Mouse (Mus musculus) kidney, adult 2 months (tissue): ENCODE measurements at regions not wholly inside any gene's neighbourhood (a gene's known extent, or its start where the extent isn't known, plus 50 kb on each side); places are given as distances from the start of the nearest gene placed in this dataset.
A peak's percentile ranks its signal among the peaks of the same experiment; 100 is the strongest.

ENCODE experiments used
- DNase-seq: peaks from one replicate; pipeline ENCODE4 v3.0.0; 2021
- H3K27ac ChIP-seq: fragments of 200-500 bp; 2 replicates; pipeline ENCODE4 v1.5.1; 2012; ENCODE audit warnings: low read depth, low read length, control low read depth, inconsistent platforms; ENCODE audit not compliant: insufficient read depth
- H3K27me3 ChIP-seq: fragments of 200-500 bp; replicated peaks from 2 replicates; pipeline ENCODE4 v1.6.1; 2012; ENCODE audit warnings: mild to moderate bottlenecking, moderate library complexity, low read length, inconsistent platforms; ENCODE audit not compliant: control insufficient read depth, insufficient read depth
- H3K36me3 ChIP-seq: fragments of 200-500 bp; 2 replicates; pipeline ENCODE4 v1.6.1; 2012; ENCODE audit warnings: mild to moderate bottlenecking, moderate library complexity, low read length, inconsistent platforms; ENCODE audit not compliant: control insufficient read depth, insufficient read depth
- H3K4me1 ChIP-seq: fragments of 200-500 bp; 2 replicates; pipeline ENCODE4 v1.6.1; 2011; ENCODE audit warnings: low read length; ENCODE audit not compliant: control insufficient read depth, insufficient read depth
- H3K4me3 ChIP-seq: fragments of 200-500 bp; 2 replicates; pipeline ENCODE4 v1.5.1; 2011; ENCODE audit warnings: mild to moderate bottlenecking, low read depth, low read length, control low read depth; ENCODE audit not compliant: insufficient read depth
- CTCF ChIP-seq: fragments of 200-500 bp; conservative IDR thresholded peaks from 2 replicates; pipeline ENCODE4 v1.5.1; 2011; ENCODE audit warnings: low read depth, mild to moderate bottlenecking, control low read depth, low read length, moderate library complexity, mixed read lengths; ENCODE audit not compliant: insufficient read depth, insufficient read length
- POLR2A ChIP-seq: fragments of 200-500 bp; IDR thresholded peaks from one replicate; pipeline ENCODE4 v1.6.1; 2011; ENCODE audit warnings: low read depth, low read length, control low read depth
- WGBS: fragments of 180-500 bp; shearing (Covaris S2); methylation state at CpG from one replicate; pipeline ENCODE4 v1.1.7; 2018; 5-methylcytosine and 5-hydroxymethylcytosine counted together

- H3K4me3 ChIP-seq, result no peak overlapping the region
- DNase-seq, result no peak
- H3K4me1 ChIP-seq, result no peaks in the 10 kb centered on the region
- H3K27ac ChIP-seq, result no peak overlapping the region
- TF ChIP-seq POLR2A, result no peak
- TF ChIP-seq CTCF, result no peak
- WGBS, result 62% methylated on average over 1 of the region's 1 CpGs
- no peaks in the 10 kb centered on the region for H3K27me3 ChIP-seq
- no peaks in the 10 kb centered on the region for H3K36me3 ChIP-seq
Measured at GRCm38 (mm10) chr17:88282711-88283110, 157.8 kb upstream of the Foxn2 start.

GRCm38 (mm10) chr17:88284477-88284876 lies 156.0 kb upstream of the Foxn2 start:
- H3K36me3 ChIP-seq, result no peaks in the 10 kb centered on the region
- no peak overlapping the region for H3K4me3 ChIP-seq
- H3K27me3 ChIP-seq, result no peaks in the 10 kb centered on the region
- DNase-seq, result no peak
- WGBS, result 90% methylated on average over 3 of the region's 3 CpGs
- no peak for TF ChIP-seq CTCF
- TF ChIP-seq POLR2A, result no peak
- no peaks in the 10 kb centered on the region for H3K4me1 ChIP-seq
- no peak overlapping the region for H3K27ac ChIP-seq

DNA sequence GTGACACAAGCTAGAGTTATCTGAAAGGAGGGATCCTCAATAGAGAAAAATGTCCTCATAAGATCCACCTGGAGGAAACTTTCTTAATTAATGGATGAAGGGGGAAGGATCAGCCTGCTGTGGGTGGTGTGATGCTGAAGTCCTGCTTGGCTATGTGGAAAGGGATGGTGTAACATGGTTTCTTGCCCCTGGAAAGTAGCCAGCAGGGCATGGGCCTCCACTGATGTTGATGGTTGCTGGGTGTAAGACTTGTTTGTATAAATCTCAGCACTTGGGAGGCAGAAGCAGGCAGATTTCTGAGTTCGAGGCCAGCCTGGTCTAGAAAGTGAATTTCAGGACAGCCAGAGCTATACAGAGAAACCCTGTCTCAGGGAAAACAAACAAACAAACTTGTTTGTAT lies 152.7 kb upstream of the Foxn2 start:
- 72% methylated on average over 1 of the region's 1 CpGs for WGBS

DNA sequence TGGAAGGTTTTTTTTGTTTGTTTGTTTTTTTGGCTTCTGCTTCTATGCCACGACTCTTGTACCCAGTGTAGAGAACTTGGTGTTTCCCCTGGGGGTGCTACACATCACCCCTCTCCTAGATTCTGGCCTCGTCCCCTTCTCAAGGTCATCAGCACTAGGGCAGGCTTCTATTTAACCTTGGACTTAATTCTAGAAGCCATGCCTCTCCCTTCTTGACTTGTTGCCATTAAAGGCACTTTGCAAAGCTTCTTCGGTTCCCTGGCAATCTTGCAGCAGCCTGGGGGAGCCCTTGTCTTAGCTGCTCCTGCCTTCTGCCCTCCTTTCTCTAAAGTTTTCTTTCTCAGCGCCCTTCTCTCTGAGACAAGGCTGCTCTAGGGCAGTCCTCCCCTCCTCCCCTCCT lies 143.0 kb upstream of the Foxn2 start:
- no peaks in the 10 kb centered on the region for H3K4me1 ChIP-seq
- no peaks in the 10 kb centered on the region for H3K27me3 ChIP-seq
- H3K36me3 ChIP-seq, result no peaks in the 10 kb centered on the region
- DNase-seq, result peak; percentile 67
- no peak overlapping the region for H3K4me3 ChIP-seq
- H3K27ac ChIP-seq, result peak overlapping the region; percentile 39; the same call in 1 of the 2 replicates
- whole genome bisulfite sequencing, result 27% methylated on average over 4 of the region's 4 CpGs
- no peak for TF ChIP-seq CTCF
- TF ChIP-seq POLR2A, result no peak

More for the DNA sequence above, 152.7 kb upstream of the Foxn2 start:
- no peak overlapping the region for H3K4me3 ChIP-seq
- no peaks in the 10 kb centered on the region for H3K36me3 ChIP-seq
- no peaks in the 10 kb centered on the region for H3K4me1 ChIP-seq
- no peak for TF ChIP-seq POLR2A
- TF ChIP-seq CTCF, result no peak
- H3K27ac ChIP-seq, result no peak overlapping the region
- DNase-seq, result no peak
- no peaks in the 10 kb centered on the region for H3K27me3 ChIP-seq

- Histone ChIP-seq H3K27ac (no peak overlapping the region), H3K4me3 (no peak overlapping the region), H3K4me1 (no peaks in the 10 kb centered on the region), H3K36me3 (no peaks in the 10 kb centered on the region), H3K27me3 (no peaks in the 10 kb centered on the region)
- peak; percentile 79 for TF ChIP-seq CTCF
- no peak for TF ChIP-seq POLR2A
- peak; percentile 55 for DNase-seq
- WGBS, result 60% methylated on average over 2 of the region's 2 CpGs
Measured at GRCm38 (mm10) chr17:88303991-88304390, 136.5 kb upstream of the Foxn2 start.

DNA sequence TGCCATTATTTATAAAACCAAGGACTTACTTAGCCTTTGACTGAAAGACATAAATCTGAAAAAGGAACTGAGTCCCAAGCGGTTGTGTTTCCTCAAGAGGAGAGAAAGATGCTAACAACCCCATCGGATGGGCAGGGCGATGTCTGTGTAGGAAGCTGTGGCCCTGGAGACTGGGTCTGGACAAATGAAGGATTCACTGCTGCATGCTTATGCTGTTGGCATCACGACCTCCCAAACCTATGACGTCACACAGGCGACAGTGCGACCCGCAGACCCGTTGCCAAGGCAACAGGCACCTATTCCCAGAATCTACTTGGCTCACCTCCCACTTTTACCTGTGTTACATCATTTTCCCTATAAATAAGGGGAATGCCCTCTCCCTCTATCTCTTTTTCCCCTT lies 135.3 kb upstream of the Foxn2 start:
- no peak overlapping the region for H3K27ac ChIP-seq
- WGBS, result 61% methylated on average over 9 of the region's 9 CpGs
- H3K27me3 ChIP-seq, result no peaks in the 10 kb centered on the region
- no peak overlapping the region for H3K4me3 ChIP-seq
- H3K36me3 ChIP-seq, result no peaks in the 10 kb centered on the region
- DNase-seq, result no peak
- H3K4me1 ChIP-seq, result no peaks in the 10 kb centered on the region
- TF ChIP-seq CTCF (no peak), POLR2A (no peak)

DNA sequence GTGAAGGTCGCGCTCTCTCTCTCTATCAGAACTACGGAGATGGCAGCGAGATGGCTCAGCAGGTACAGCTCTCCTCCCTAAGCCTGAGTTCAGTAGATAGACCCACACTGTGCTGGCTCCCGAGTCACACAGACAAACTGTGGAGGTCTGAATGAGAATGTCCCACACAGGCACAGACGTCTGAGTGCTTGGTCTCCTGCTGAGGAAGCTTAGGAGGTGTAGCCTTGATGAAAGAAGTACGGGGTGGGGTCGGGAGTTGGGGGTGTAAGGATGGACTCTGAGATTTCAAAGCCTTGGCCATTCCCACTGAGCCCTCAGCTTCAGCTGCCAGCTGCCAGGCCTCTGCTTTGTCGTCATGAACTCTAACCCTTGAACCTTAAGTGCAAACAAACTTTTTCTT lies 134.2 kb upstream of the Foxn2 start:
- Histone ChIP-seq H3K36me3 (no peaks in the 10 kb centered on the region), H3K27ac (no peak overlapping the region), H3K4me1 (no peaks in the 10 kb centered on the region), H3K27me3 (no peaks in the 10 kb centered on the region), H3K4me3 (no peak overlapping the region)
- 78% methylated on average over 9 of the region's 9 CpGs for WGBS
- no peak for DNase-seq
- TF ChIP-seq CTCF (no peak), POLR2A (no peak)

DNA sequence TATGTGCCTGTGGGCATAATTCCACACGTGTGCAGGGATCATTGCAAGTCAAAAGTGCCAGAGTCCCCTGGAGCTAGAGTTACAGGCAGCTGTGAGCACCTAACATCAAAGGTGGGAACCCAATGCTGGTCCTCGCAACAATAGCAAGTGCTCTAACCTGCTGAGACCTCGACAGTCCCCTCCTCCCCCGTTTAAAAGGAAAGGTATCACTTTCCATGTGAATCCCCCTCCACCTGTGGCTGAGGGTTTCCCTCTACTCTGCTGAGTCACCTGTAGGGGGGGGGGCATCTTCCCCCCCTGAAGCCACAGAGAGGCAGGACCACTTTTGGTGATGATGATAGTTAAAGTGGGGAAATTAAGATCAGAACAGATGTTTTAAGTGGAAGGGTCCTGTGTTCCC lies 133.4 kb upstream of the Foxn2 start:
- H3K36me3 ChIP-seq, result no peaks in the 10 kb centered on the region
- H3K4me3 ChIP-seq, result no peak overlapping the region
- H3K27me3 ChIP-seq, result no peaks in the 10 kb centered on the region
- DNase-seq, result no peak
- no peaks in the 10 kb centered on the region for H3K4me1 ChIP-seq
- no peak for TF ChIP-seq POLR2A
- TF ChIP-seq CTCF, result no peak
- 38% methylated on average over 4 of the region's 4 CpGs for WGBS
- no peak overlapping the region for H3K27ac ChIP-seq
